Mouse (Mus musculus) forebrain, embryonic 10.5 days (tissue): ENCODE results near the gene Gm17359. TPM values are rescaled to one million over a fixed set of nuclear protein-coding genes. Genes with fewer than 3 reads are reported as not detected.

Source experiments
- DNase-seq: peaks from one replicate; pipeline ENCODE4 v3.0.0-alpha.2; 2017; ENCODE audit warnings: low spot score; ENCODE audit errors: extremely low spot score
- H3K27ac ChIP-seq: fragments of 300-500 bp; sonication (generic); 2 replicates; pipeline ENCODE4 v1.5.1; 2016; ENCODE audit warnings: mild to moderate bottlenecking
- H3K27me3 ChIP-seq: fragments of 300-500 bp; sonication (generic); 2 replicates; pipeline ENCODE4 v1.6.1; 2016; ENCODE audit warnings: mild to moderate bottlenecking; ENCODE audit not compliant: poor library complexity, severe bottlenecking
- H3K36me3 ChIP-seq: fragments of 300-500 bp; sonication (generic); replicated peaks from 2 replicates; pipeline ENCODE4 v1.6.1; 2016; ENCODE audit warnings: mild to moderate bottlenecking, moderate library complexity
- H3K4me1 ChIP-seq: fragments of 300-500 bp; sonication (generic); 2 replicates; pipeline ENCODE4 v1.6.1; 2016
- H3K4me3 ChIP-seq: fragments of 300-500 bp; sonication (generic); 2 replicates; pipeline ENCODE4 v1.5.1; 2016; ENCODE audit warnings: mild to moderate bottlenecking, moderate library complexity
- H3K9me3 ChIP-seq: fragments of 300-500 bp; sonication (generic); 2 replicates; pipeline ENCODE4 v1.6.1; 2016; ENCODE audit warnings: mild to moderate bottlenecking, moderate library complexity
- WGBS: fragments of 180-500 bp; shearing (Covaris S2); methylation state at CpG from one replicate; pipeline ENCODE4 v1.1.7; 2016; 5-methylcytosine and 5-hydroxymethylcytosine counted together
- polyA plus RNA-seq: library from polyadenylated mRNA; unstranded; fragments of >200 nt; fragmentation: Nextera tagmentation; extraction: Ambion mirVana; gene quantifications from 2 replicates; pipeline ENCODE4 v1.2.1, GENCODE M21; 2016

Gm17359 gene
- polyA plus RNA-seq, 1 experiment from 2014 or later: not detected

- Histone ChIP-seq H3K27me3 (no peaks in the 10 kb centered on the region), H3K4me1 (0 out of 2 replicates have a peak, but pooled peaks cover 3% of the 10 kb centered on the region), H3K4me3 (no peak overlapping the region), H3K9me3 (no peaks in the 10 kb centered on the region), H3K27ac (no peak overlapping the region), H3K36me3 (no peaks in the 10 kb centered on the region)
- WGBS: 79% methylated on average over 4 of the region's 4 CpGs
- no peak for DNase-seq
Observed at GRCm38 (mm10) chr3:79370385-79370929, 34.0 kb downstream of the Gm17359 start.

- 92% methylated on average over 7 of the region's 7 CpGs for WGBS
- Histone ChIP-seq H3K27me3 (no peaks in the 10 kb centered on the region), H3K9me3 (no peaks in the 10 kb centered on the region), H3K4me3 (no peak overlapping the region), H3K4me1 (0 out of 2 replicates have a peak, but pooled peaks cover 3% of the 10 kb centered on the region), H3K36me3 (no peaks in the 10 kb centered on the region), H3K27ac (no peak overlapping the region)
- no peak for DNase-seq
Observed at GRCm38 (mm10) chr3:79371506-79372195, 35.2 kb downstream of the Gm17359 start.

GRCm38 (mm10) chr3:79373930-79374329 is 37.5 kb downstream of the Gm17359 start:
- DNase-seq: no peak
- H3K4me1 ChIP-seq: peaks cover 5% of the 10 kb centered on the region; the same call in 1 of the 2 replicates
- no peaks in the 10 kb centered on the region for H3K36me3 ChIP-seq
- no peaks in the 10 kb centered on the region for H3K9me3 ChIP-seq
- no peak overlapping the region for H3K27ac ChIP-seq
- WGBS: 68% methylated on average over 3 of the region's 3 CpGs
- no peaks in the 10 kb centered on the region for H3K27me3 ChIP-seq
- no peak overlapping the region for H3K4me3 ChIP-seq

- H3K27me3 ChIP-seq: no peaks in the 10 kb centered on the region
- 18% methylated on average over 3 of the region's 3 CpGs for WGBS
- no peaks in the 10 kb centered on the region for H3K36me3 ChIP-seq
- no peak overlapping the region for H3K27ac ChIP-seq
- H3K9me3 ChIP-seq: no peaks in the 10 kb centered on the region
- DNase-seq: no peak
- H3K4me1 ChIP-seq: peaks cover 5% of the 10 kb centered on the region; the same call in 1 of the 2 replicates
- no peak overlapping the region for H3K4me3 ChIP-seq
Observed at GRCm38 (mm10) chr3:79378086-79378485, 41.6 kb downstream of the Gm17359 start.

- DNase-seq: no peak
- 81% methylated on average over 14 of the region's 14 CpGs for WGBS
- Histone ChIP-seq H3K27ac (no peak overlapping the region), H3K27me3 (no peaks in the 10 kb centered on the region), H3K36me3 (no peaks in the 10 kb centered on the region), H3K9me3 (no peaks in the 10 kb centered on the region), H3K4me1 (peaks cover 5% of the 10 kb centered on the region; the same call in 1 of the 2 replicates), H3K4me3 (no peak overlapping the region)
Observed at GRCm38 (mm10) chr3:79379255-79379836, 42.9 kb downstream of the Gm17359 start.

- Histone ChIP-seq H3K4me1 (peaks cover 5% of the 10 kb centered on the region; the same call in 1 of the 2 replicates), H3K36me3 (no peaks in the 10 kb centered on the region), H3K27me3 (no peaks in the 10 kb centered on the region), H3K9me3 (no peaks in the 10 kb centered on the region), H3K4me3 (no peak overlapping the region), H3K27ac (no peak overlapping the region)
- no peak for DNase-seq
- WGBS: 81% methylated on average over 6 of the region's 6 CpGs
Observed at GRCm38 (mm10) chr3:79379873-79380595, 43.6 kb downstream of the Gm17359 start.

GRCm38 (mm10) chr3:79381398-79381797 is 44.9 kb downstream of the Gm17359 start:
- H3K27me3 ChIP-seq: no peaks in the 10 kb centered on the region
- no peak overlapping the region for H3K27ac ChIP-seq
- DNase-seq: no peak
- H3K9me3 ChIP-seq: no peaks in the 10 kb centered on the region
- H3K36me3 ChIP-seq: no peaks in the 10 kb centered on the region
- WGBS: 89% methylated on average over 4 of the region's 4 CpGs
- peaks cover 13% of the 10 kb centered on the region for H3K4me1 ChIP-seq
- no peak overlapping the region for H3K4me3 ChIP-seq

GRCm38 (mm10) chr3:79385434-79386029 is 49.1 kb downstream of the Gm17359 start:
- no peak for DNase-seq
- Histone ChIP-seq H3K36me3 (no peaks in the 10 kb centered on the region), H3K9me3 (no peaks in the 10 kb centered on the region), H3K27ac (no peak overlapping the region), H3K4me1 (peaks cover 7% of the 10 kb centered on the region), H3K27me3 (no peaks in the 10 kb centered on the region), H3K4me3 (no peak overlapping the region)
- WGBS: 14% methylated on average over 8 of the region's 8 CpGs

GRCm38 (mm10) chr3:79389081-79389480 is 52.6 kb downstream of the Gm17359 start:
- no peaks in the 10 kb centered on the region for H3K36me3 ChIP-seq
- no peaks in the 10 kb centered on the region for H3K27me3 ChIP-seq
- 80% methylated on average over 4 of the region's 4 CpGs for WGBS
- DNase-seq: no peak
- peaks cover 7% of the 10 kb centered on the region for H3K4me1 ChIP-seq
- no peak overlapping the region for H3K4me3 ChIP-seq
- H3K27ac ChIP-seq: no peak overlapping the region
- H3K9me3 ChIP-seq: 0 out of 2 replicates have a peak, but pooled peaks cover 8% of the 10 kb centered on the region

- no peak overlapping the region for H3K27ac ChIP-seq
- 85% methylated on average over 4 of the region's 4 CpGs for WGBS
- no peaks in the 10 kb centered on the region for H3K4me1 ChIP-seq
- H3K27me3 ChIP-seq: no peaks in the 10 kb centered on the region
- H3K9me3 ChIP-seq: no peaks in the 10 kb centered on the region
- H3K36me3 ChIP-seq: no peaks in the 10 kb centered on the region
- no peak for DNase-seq
- no peak overlapping the region for H3K4me3 ChIP-seq
Observed at GRCm38 (mm10) chr3:79400552-79400951, 64.1 kb downstream of the Gm17359 start.

GRCm38 (mm10) chr3:79402056-79402455 is 65.6 kb downstream of the Gm17359 start:
- Histone ChIP-seq H3K27ac (no peak overlapping the region), H3K4me1 (no peaks in the 10 kb centered on the region), H3K27me3 (no peaks in the 10 kb centered on the region), H3K36me3 (no peaks in the 10 kb centered on the region), H3K9me3 (no peaks in the 10 kb centered on the region), H3K4me3 (no peak overlapping the region)
- WGBS: 92% methylated on average over 8 of the region's 8 CpGs
- no peak for DNase-seq

GRCm38 (mm10) chr3:79408546-79408945 is 72.1 kb downstream of the Gm17359 start:
- Histone ChIP-seq H3K4me1 (peaks cover 45% of the 10 kb centered on the region), H3K36me3 (no peaks in the 10 kb centered on the region), H3K4me3 (no peak overlapping the region), H3K9me3 (no peaks in the 10 kb centered on the region), H3K27me3 (no peaks in the 10 kb centered on the region), H3K27ac (no peak overlapping the region)
- 49% methylated on average over 4 of the region's 4 CpGs for WGBS
- no peak for DNase-seq
